Mouse (Mus musculus) ES-Bruce4 (cell line): ENCODE measurements around the gene Actn4. TPM values are rescaled to one million over a fixed set of nuclear protein-coding genes. Genes with fewer than 3 reads are reported as not detected.

Experiments
- H3K27ac ChIP-seq: 2 replicates; pipeline ENCODE4 v1.5.1; 2012; ENCODE audit warnings: low read length, inconsistent platforms; ENCODE audit not compliant: insufficient read depth
- H3K27me3 ChIP-seq: 2 replicates; pipeline ENCODE4 v1.6.1; 2012; ENCODE audit warnings: mild to moderate bottlenecking, low read length, inconsistent platforms; ENCODE audit not compliant: control insufficient read depth, poor library complexity, insufficient read depth, severe bottlenecking
- H3K36me3 ChIP-seq: 2 replicates; pipeline ENCODE4 v1.6.1; 2012; ENCODE audit warnings: inconsistent platforms, mild to moderate bottlenecking, low read length, moderate library complexity; ENCODE audit not compliant: control insufficient read depth, poor library complexity, insufficient read depth, severe bottlenecking
- H3K4me1 ChIP-seq: one replicate; pipeline ENCODE4 v1.8.1; 2011; ENCODE audit warnings: low read length; ENCODE audit not compliant: control insufficient read depth, insufficient read depth
- H3K4me3 ChIP-seq: 2 replicates; pipeline ENCODE4 v1.5.1; 2011; ENCODE audit warnings: low read depth, mild to moderate bottlenecking, low read length
- H3K9ac ChIP-seq: 2 replicates; pipeline ENCODE4 v1.6.1; 2012; ENCODE audit warnings: low read depth, mild to moderate bottlenecking, inconsistent platforms; ENCODE audit not compliant: poor library complexity, severe bottlenecking
- H3K9me3 ChIP-seq: replicated peaks from 2 replicates; pipeline ENCODE4 v1.6.1; 2012; ENCODE audit warnings: mild to moderate bottlenecking, low read length, inconsistent platforms; ENCODE audit not compliant: control insufficient read depth, poor library complexity, insufficient read depth, severe bottlenecking
- CTCF ChIP-seq: IDR thresholded peaks from one replicate; pipeline ENCODE4 v1.8.1; 2011; ENCODE audit warnings: low read depth, low read length
- EP300 ChIP-seq: IDR thresholded peaks from 2 replicates; pipeline ENCODE4 v1.6.1; 2011; ENCODE audit warnings: low read depth, low read length; ENCODE audit not compliant: insufficient read depth
- POLR2A ChIP-seq: IDR thresholded peaks from one replicate; pipeline ENCODE4 v1.8.1; 2011; ENCODE audit warnings: low read length; ENCODE audit not compliant: insufficient read depth
- polyA plus RNA-seq: library from polyadenylated mRNA; stranded (reverse); fragments of >200 nt; gene quantifications from 2 replicates; pipeline ENCODE4 v1.2.4, GENCODE M21; 2011; ENCODE audit warnings: low read depth; ENCODE audit not compliant: missing spikeins, insufficient read depth, insufficient read length

Gene Actn4
- polyA plus RNA-seq, 1 experiment: 318 TPM

GRCm38 (mm10) chr7:28966751-28967505 is 4.8 kb upstream of the Actn4 start:
- Histone ChIP-seq H3K4me1 (peaks cover 30% of the 10 kb centered on the region), H3K9me3 (no peaks in the 10 kb centered on the region), H3K27me3 (no peaks in the 10 kb centered on the region), H3K36me3 (peaks cover 2% of the 10 kb centered on the region; the same call in 1 of the 2 replicates), H3K27ac (peak overlapping the region; percentile 94), H3K4me3 (peak overlapping the region; percentile 25; the same call in 1 of the 2 replicates), H3K9ac (peak overlapping the region; percentile 39; the same call in 1 of the 2 replicates)
- peak; percentile 6; the same call in 1 of the 2 replicates for TF ChIP-seq EP300
- TF ChIP-seq POLR2A: no peak

- H3K36me3 ChIP-seq: no peaks in the 10 kb centered on the region
- no peaks in the 10 kb centered on the region for H3K27me3 ChIP-seq
- H3K4me1 ChIP-seq: peaks cover 22% of the 10 kb centered on the region
- H3K9me3 ChIP-seq: no peaks in the 10 kb centered on the region
- H3K4me3 ChIP-seq: peak overlapping the region; percentile 25
- H3K9ac ChIP-seq: peak overlapping the region; percentile 39; the same call in 1 of the 2 replicates
- TF ChIP-seq CTCF (no peak), EP300 (no peak)
- peak overlapping the region; percentile 96 for H3K27ac ChIP-seq
Observed at GRCm38 (mm10) chr7:28966181-28966580, 4.0 kb upstream of the Actn4 start.

DNA sequence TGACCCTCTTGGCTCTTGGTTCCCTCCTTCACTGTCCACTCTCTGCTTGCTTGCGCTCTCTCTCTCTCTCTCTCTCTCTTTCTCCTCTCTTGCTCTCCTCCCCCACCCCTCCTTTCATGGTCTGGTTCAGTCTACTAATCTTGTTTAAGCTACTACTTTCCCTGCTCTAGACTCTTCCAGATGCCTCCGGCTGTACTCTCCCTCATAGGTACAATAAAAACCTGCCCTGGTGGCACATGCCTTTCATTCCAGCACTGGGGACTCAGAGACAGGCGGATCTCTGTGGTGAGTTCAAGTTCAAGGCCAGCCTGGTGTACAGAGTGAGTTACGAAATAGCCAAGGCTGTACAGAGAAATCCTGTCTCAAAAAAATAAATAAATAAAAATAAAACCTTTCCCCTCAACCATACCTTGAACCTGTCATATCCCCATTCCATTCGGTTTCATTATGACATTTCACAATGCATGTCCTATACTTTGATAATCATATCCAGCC is 3.3 kb upstream of the Actn4 start:
- Histone ChIP-seq H3K27ac (peak overlapping the region; percentile 96), H3K9ac (0 out of 2 replicates have a peak overlapping the region, but pooled peaks have one; percentile 12), H3K4me1 (peaks cover 19% of the 10 kb centered on the region), H3K4me3 (no peak overlapping the region), H3K27me3 (no peaks in the 10 kb centered on the region), H3K36me3 (no peaks in the 10 kb centered on the region), H3K9me3 (no peaks in the 10 kb centered on the region)
- TF ChIP-seq POLR2A (no peak), CTCF (no peak), EP300 (no peak)

DNA sequence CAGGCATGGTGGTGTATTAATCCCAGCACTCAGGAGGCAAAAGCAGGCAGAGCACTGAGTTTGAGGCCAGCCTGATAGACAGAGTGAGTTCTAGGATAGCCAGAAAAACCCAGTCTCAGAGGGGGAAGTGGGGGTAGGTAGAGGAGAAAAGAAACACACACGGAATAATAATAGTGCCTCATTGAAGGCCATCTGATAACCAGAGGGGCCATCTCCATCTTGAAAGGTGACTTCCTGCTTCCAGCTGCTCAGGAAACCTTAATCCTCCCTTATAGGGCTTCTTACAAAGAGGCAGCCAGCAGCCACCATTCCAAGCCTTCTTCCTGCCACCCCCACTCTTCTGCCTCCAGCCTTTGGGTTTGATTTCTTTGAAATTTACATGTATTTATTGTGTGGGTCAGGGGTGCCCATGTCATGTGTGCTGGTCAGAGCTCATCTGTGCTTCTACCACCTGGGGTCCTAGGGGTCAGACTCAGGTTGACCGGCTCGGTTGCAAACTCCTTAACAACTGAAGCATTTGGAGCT is 1.3 kb upstream of the Actn4 start:
- Histone ChIP-seq H3K36me3 (peaks cover 5% of the 10 kb centered on the region; the same call in 1 of the 2 replicates), H3K4me3 (no peak overlapping the region), H3K27ac (peak overlapping the region; percentile 95), H3K9ac (peak overlapping the region; percentile 80), H3K27me3 (no peaks in the 10 kb centered on the region), H3K9me3 (no peaks in the 10 kb centered on the region), H3K4me1 (peaks cover 9% of the 10 kb centered on the region)
- TF ChIP-seq CTCF: no peak
- TF ChIP-seq EP300: 0 out of 2 replicates have a peak, but pooled peaks have one; percentile 62
- TF ChIP-seq POLR2A: no peak

DNA sequence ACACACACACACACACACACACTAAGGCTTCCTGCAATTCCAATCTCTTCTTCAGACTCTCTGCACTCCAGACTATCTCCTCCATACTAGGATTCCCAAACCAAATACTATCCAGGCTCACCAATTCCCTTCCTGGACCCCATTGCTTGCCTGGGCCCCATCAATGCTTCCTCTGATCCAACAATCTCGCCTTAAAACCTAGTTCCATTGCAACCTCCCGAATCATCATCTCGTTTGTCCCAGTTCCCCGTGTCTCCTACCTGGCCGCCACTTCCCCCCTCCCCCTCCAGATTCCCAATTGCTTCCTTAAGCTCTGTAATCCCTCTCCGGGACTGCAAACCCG is 585 bp downstream of the Actn4 start:
- Histone ChIP-seq H3K36me3 (peaks cover 5% of the 10 kb centered on the region; the same call in 1 of the 2 replicates), H3K9me3 (no peaks in the 10 kb centered on the region), H3K27ac (peak overlapping the region; percentile 12), H3K4me1 (peaks cover 9% of the 10 kb centered on the region), H3K4me3 (peak overlapping the region; percentile 99), H3K9ac (peak overlapping the region; percentile 96), H3K27me3 (no peaks in the 10 kb centered on the region)
- TF ChIP-seq POLR2A (no peak), CTCF (no peak), EP300 (no peak)

DNA sequence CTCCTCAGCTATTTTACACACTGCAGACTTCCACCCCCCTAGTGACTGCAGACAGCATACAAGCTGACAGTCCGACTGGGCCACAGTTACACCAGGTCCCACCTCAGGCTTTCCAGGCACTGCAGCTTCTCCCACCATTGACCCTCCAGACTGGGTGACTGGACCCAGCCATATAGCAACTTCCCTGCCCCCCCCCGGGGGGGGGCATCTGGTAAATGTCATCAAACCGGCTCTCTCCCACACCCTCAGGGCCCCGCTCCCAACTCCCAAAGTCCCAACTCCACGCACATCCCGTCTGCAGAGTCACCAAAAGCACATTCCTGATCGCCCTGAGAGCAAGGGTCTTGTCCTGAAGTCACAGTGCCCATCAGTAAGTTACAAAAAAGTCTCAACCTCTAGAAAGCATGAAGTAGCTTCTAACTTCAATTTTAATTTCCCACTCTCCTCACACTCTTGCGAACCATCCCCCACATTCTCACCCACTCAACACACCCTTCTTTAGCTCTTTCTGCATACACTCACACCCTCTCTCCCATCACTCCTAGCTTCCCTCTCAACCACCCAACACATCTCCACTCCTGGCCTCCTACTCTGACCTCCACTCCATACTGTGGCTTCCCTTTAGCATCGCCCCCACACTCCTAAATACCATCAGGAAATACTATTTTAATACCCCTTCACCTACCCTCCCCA is 1.6 kb downstream of the Actn4 start:
- H3K4me3 ChIP-seq: peak overlapping the region; percentile 84
- peaks cover 5% of the 10 kb centered on the region; the same call in 1 of the 2 replicates for H3K36me3 ChIP-seq
- peaks cover 9% of the 10 kb centered on the region for H3K4me1 ChIP-seq
- no peak overlapping the region for H3K27ac ChIP-seq
- no peaks in the 10 kb centered on the region for H3K9me3 ChIP-seq
- no peak for TF ChIP-seq EP300
- TF ChIP-seq POLR2A: no peak
- TF ChIP-seq CTCF: no peak
- H3K27me3 ChIP-seq: no peaks in the 10 kb centered on the region
- peak overlapping the region; percentile 96 for H3K9ac ChIP-seq
